Mouse (Mus musculus) embryonic facial prominence, embryonic 11.5 days (tissue): ENCODE results near the gene Cutc. TPM values are rescaled to one million over a fixed set of nuclear protein-coding genes. Genes with fewer than 3 reads are reported as not detected.

ENCODE experiments used
- ATAC-seq: fragments of 200-750 bp; cut with Nextera tagmentation; replicated peaks from 2 replicates; pipeline ENCODE4 v1.8.0; 2017; ENCODE audit warnings: low read depth; ENCODE audit not compliant: insufficient number of reproducible peaks, low FRiP score, low TSS enrichment
- DNase-seq: peaks from one replicate; pipeline ENCODE4 v3.0.0-alpha.2; 2015; ENCODE audit warnings: low spot score
- H3K27ac ChIP-seq: fragments of 300-500 bp; sonication (generic); replicated peaks from 2 replicates; pipeline ENCODE4 v1.5.1; 2014; ENCODE audit warnings: mild to moderate bottlenecking, low read depth, low read length, control low read depth
- H3K27me3 ChIP-seq: fragments of 300-500 bp; sonication (generic); 2 replicates; pipeline ENCODE4 v1.6.1; 2014; ENCODE audit warnings: mild to moderate bottlenecking, low read length, moderate library complexity, mixed read lengths; ENCODE audit not compliant: control insufficient read depth, insufficient read depth
- H3K36me3 ChIP-seq: fragments of 300-500 bp; sonication (generic); replicated peaks from 2 replicates; pipeline ENCODE4 v1.6.1; 2014; ENCODE audit warnings: low read depth, mild to moderate bottlenecking, low read length, moderate library complexity, mixed read lengths; ENCODE audit not compliant: control insufficient read depth, insufficient read depth
- H3K4me1 ChIP-seq: fragments of 300-500 bp; sonication (generic); 2 replicates; pipeline ENCODE4 v1.6.1; 2014; ENCODE audit warnings: low read length, mixed read lengths; ENCODE audit not compliant: control insufficient read depth, insufficient read depth
- H3K4me2 ChIP-seq: fragments of 300-500 bp; sonication (generic); 2 replicates; pipeline ENCODE4 v1.6.1; 2014; ENCODE audit warnings: low read depth, mild to moderate bottlenecking, control low read depth, low read length, moderate library complexity
- H3K4me3 ChIP-seq: fragments of 300-500 bp; sonication (generic); 2 replicates; pipeline ENCODE4 v1.5.1; 2014; ENCODE audit warnings: low read depth, low read length, control low read depth
- H3K9ac ChIP-seq: fragments of 300-500 bp; sonication (generic); replicated peaks from 2 replicates; pipeline ENCODE4 v1.6.1; 2014; ENCODE audit warnings: mild to moderate bottlenecking, control low read depth, low read length
- H3K9me3 ChIP-seq: fragments of 300-500 bp; sonication (generic); replicated peaks from 2 replicates; pipeline ENCODE4 v1.6.1; 2016; ENCODE audit warnings: mild to moderate bottlenecking, low read length, inconsistent platforms, mixed read lengths; ENCODE audit not compliant: control insufficient read depth
- WGBS: fragments of 180-500 bp; shearing (Covaris S2); extraction: QIAGEN DNeasy Blood & Tissue Kit; methylation state at CpG from one replicate; pipeline ENCODE4 v1.1.7; 2014; 5-methylcytosine and 5-hydroxymethylcytosine counted together
- polyA plus RNA-seq: library from polyadenylated mRNA; unstranded; fragments of >200 nt; fragmentation: Nextera tagmentation; extraction: Ambion mirVana; gene quantifications from 2 replicates; pipeline ENCODE4 v1.2.1, GENCODE M21; 2014

Cutc gene
- polyA plus RNA-seq, 1 experiment from 2014 or later: 15.0 TPM

DNA sequence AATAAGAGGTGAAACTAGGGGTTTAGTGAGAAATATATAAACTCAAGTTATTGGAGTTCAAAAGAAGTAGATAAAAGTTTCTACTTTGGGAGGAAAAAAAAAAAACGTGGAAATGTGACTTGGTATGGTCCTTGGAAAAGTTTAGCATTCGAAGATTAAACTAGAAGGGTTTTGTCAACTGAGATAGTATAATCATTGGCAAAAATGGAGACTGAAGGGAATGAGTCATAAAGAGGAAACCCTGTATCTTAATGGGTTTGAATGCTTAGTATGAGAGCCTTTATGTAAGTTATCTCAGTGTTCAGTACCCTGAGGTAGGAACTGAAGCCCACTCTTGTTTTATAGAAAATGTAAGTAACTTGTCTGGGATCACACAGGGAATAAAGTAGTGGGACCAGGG, 2.1 kb downstream of the Cutc start:
- no peaks in the 10 kb centered on the region for H3K9me3 ChIP-seq
- no peaks in the 10 kb centered on the region for H3K4me1 ChIP-seq
- H3K4me3 ChIP-seq: no peak overlapping the region
- WGBS: 75% methylated on average over 2 of the region's 2 CpGs
- DNase-seq (no peak), ATAC-seq (no peak)
- H3K27me3 ChIP-seq: no peaks in the 10 kb centered on the region
- H3K4me2 ChIP-seq: no peak overlapping the region
- no peaks in the 10 kb centered on the region for H3K36me3 ChIP-seq
- H3K9ac ChIP-seq: no peak overlapping the region
- no peak overlapping the region for H3K27ac ChIP-seq

DNA sequence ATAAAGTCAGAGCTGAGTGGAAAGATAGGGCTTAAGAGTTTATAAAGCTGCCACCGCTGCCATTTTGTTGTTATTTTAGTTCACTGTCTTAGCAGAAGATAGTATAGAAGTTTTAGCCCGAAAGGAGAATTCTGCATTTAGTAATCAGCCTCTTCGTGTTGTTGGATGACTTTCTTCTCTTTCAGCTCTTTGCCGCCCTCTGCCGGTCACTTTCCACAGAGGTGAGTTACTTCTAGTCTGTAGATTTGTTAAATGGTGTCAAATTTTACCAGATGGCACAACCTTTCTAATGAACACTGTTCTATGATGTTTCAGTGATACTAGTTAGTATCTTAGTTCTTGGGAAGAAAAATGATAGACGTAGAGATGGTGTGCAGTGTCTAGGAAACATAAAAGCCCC, 7.7 kb downstream of the Cutc start:
- no peaks in the 10 kb centered on the region for H3K9me3 ChIP-seq
- no peak overlapping the region for H3K27ac ChIP-seq
- no peaks in the 10 kb centered on the region for H3K36me3 ChIP-seq
- H3K27me3 ChIP-seq: no peaks in the 10 kb centered on the region
- DNase-seq (peak; percentile 85), ATAC-seq (no peak)
- H3K9ac ChIP-seq: no peak overlapping the region
- no peak overlapping the region for H3K4me3 ChIP-seq
- no peak overlapping the region for H3K4me2 ChIP-seq
- WGBS: 24% methylated on average over 6 of the region's 6 CpGs
- no peaks in the 10 kb centered on the region for H3K4me1 ChIP-seq

DNA sequence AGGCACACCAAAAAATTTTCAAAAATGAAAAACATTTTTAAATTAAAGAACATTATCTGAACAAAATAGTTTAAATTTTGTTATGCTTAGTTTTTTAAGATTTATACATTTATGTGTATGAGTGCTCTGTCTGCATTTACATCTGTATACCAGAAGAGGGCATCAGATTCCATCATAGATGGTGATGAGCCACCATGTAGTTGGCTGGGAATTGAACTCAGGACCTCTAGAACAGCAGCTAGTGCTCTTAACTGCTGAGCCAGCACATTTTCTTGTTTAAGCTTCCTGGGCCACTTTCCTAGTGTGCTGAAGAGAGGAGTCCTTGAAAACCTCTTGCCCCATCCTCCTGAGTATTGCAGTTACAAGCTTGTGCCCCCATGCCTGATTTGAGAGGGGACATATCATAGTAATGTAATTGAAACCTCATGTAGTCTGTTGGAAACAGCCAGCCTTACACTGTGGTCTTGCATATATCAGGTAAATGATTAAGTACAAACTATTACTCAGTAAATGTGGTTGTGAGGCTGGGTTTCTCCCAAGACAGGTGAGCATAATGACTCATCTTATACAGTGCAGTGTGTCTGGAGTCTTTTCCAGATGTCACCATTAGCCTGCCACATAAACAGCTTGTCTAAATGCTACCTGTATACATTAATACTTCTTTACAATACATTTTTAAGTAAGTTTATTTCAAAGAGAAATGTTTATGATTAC, 8.9 kb downstream of the Cutc start:
- ATAC-seq: no peak

DNA sequence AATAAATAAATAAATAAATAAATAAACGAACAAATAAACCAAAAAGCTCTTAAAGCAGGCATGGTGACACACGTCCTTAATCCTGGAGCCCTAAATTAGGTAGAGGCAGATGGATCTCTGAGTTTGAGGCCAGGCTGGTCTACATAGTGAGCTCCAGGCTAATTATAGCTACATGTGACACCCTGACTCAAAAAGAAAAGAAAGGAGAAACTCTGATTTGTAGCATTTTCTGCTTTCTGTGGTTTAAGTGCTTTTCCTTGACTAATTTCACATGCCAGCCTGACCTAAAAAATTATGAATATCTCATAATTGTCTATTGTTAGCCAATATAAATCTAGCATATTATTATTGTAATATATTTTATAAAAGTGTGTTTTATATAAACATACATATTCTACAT, 9.6 kb downstream of the Cutc start:
- H3K4me3 ChIP-seq: no peak overlapping the region
- no peaks in the 10 kb centered on the region for H3K27me3 ChIP-seq
- no peak overlapping the region for H3K9ac ChIP-seq
- no peaks in the 10 kb centered on the region for H3K9me3 ChIP-seq
- DNase-seq (no peak), ATAC-seq (no peak)
- no peaks in the 10 kb centered on the region for H3K36me3 ChIP-seq
- 81% methylated on average over 2 of the region's 2 CpGs for WGBS
- H3K27ac ChIP-seq: no peak overlapping the region
- H3K4me2 ChIP-seq: no peak overlapping the region
- no peaks in the 10 kb centered on the region for H3K4me1 ChIP-seq

More for the DNA sequence above, 8.9 kb downstream of the Cutc start:
- Histone ChIP-seq H3K27me3 (no peaks in the 10 kb centered on the region), H3K36me3 (no peaks in the 10 kb centered on the region), H3K9me3 (no peaks in the 10 kb centered on the region), H3K4me2 (no peak overlapping the region), H3K9ac (no peak overlapping the region), H3K4me1 (no peaks in the 10 kb centered on the region), H3K4me3 (no peak overlapping the region), H3K27ac (no peak overlapping the region)
- no peak for DNase-seq

DNA sequence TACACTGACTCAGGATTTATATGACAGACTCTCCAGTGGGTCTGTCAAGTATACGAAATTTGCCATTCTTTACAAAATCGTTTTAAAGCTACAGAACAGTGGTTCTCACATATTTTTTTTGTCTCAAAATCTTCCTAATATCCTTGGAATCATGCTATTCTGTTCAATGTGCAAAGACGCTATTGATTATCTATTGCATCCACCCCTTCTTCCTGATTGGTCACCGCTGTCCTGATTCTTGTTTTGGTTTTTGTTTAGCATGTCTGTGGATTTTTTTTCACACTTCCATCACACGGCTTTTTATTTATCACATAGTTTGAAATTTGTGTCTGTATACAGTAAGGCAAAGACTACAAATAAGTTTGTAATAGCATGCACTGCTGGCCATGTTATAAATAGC, 13.7 kb downstream of the Cutc start:
- Histone ChIP-seq H3K4me3 (no peak overlapping the region), H3K27ac (no peak overlapping the region), H3K9ac (no peak overlapping the region), H3K4me1 (no peaks in the 10 kb centered on the region), H3K27me3 (no peaks in the 10 kb centered on the region), H3K36me3 (no peaks in the 10 kb centered on the region), H3K4me2 (no peak overlapping the region), H3K9me3 (no peaks in the 10 kb centered on the region)
- no peak for ATAC-seq
- no peak for DNase-seq
- 89% methylated on average over 5 of the region's 5 CpGs for WGBS

DNA sequence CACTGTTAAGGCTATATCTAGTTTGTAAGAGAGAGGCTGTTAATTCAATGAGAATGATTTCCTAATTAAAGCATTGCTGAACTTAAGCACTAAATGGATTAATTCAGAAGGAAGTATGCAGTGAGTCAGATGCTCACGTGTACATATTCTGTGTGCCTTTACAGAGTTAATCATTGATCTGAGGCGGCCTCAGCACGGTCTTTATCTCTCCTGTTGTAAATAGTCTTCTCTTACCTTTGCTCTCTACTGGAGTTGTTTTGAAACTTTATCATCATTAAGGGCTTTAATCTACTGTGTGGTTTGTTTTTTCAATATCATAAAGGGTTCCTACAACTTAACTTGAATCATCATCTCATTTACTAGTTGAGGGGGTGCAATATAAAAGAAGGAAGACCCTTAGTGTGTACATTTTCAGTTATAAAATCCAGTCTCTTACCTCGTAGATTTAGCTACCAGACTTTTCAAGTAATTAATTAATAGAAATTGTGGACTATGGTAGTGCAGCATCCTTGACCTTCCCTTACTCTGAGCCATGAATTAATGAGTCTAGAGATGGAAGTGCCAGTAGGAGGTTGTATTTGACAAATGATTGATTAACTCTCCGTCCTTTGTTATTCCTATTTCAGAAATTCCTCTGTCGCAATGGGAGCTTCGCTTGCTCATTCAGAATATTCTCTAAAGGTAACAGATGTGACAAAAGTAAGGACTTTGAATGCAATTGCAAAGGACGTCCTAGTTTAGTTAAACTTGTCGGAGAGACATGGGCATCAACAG, 14.9 kb downstream of the Cutc start:
- no peak for ATAC-seq
- 82% methylated on average over 9 of the region's 9 CpGs for WGBS

DNA sequence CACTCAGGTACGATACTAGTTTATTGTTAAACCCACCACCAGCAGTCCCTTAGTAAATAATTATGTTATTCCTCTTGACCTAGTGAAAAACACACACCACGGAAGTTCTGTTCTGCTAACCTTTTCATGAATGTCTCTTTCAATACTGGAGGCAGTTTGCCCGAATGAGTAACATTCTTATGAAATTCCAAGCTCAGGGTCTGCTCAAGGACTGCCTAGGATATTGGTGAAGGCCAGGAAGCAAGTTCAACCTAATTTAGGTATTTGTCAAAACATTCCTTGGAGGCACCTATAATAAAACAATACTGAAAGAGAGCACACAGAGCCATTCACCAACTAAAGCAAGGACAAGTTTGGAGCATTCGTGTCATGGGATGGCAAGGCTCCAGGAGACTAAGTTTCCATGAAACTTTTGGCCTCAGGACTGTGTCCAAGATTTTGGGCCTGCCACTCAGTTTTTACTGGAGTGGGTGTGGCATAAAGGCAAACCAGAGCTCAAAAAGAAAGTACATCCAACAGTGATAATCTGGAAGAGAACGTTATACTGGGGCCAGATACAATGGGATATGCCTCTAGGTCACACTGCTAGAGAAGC, 16.7 kb downstream of the Cutc start:
- ATAC-seq: no peak
- WGBS: 83% methylated on average over 5 of the region's 5 CpGs
- no peak overlapping the region for H3K9ac ChIP-seq

More for the DNA sequence above, 14.9 kb downstream of the Cutc start:
- H3K27ac ChIP-seq: no peak overlapping the region
- H3K4me2 ChIP-seq: no peak overlapping the region
- DNase-seq: no peak
- H3K4me1 ChIP-seq: no peaks in the 10 kb centered on the region
- no peaks in the 10 kb centered on the region for H3K36me3 ChIP-seq
- H3K9ac ChIP-seq: no peak overlapping the region
- no peaks in the 10 kb centered on the region for H3K9me3 ChIP-seq
- no peak overlapping the region for H3K4me3 ChIP-seq
- H3K27me3 ChIP-seq: no peaks in the 10 kb centered on the region

DNA sequence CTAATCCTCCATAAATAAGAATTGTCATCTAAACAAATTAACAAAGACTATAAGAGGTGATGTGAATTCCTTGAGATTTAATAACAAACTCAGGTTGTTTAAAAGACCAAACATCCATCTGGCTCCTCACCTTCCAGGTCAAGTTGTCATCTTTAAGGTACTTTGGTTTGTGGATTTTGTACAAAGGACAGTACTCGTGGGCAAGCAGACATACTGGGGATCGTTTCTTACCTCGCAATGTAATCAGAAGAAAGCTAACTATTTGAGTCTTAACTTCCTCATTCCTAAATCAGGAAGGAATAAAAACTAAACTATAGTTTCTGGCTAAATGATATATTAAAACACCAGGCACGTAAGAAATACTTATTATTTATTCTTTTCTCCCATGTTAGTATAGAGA, 17.8 kb downstream of the Cutc start:
- Histone ChIP-seq H3K4me2 (no peak overlapping the region), H3K4me1 (no peaks in the 10 kb centered on the region), H3K27ac (no peak overlapping the region), H3K27me3 (no peaks in the 10 kb centered on the region), H3K9ac (no peak overlapping the region), H3K9me3 (no peaks in the 10 kb centered on the region), H3K36me3 (no peaks in the 10 kb centered on the region), H3K4me3 (no peak overlapping the region)
- WGBS: 91% methylated on average over 4 of the region's 4 CpGs
- ATAC-seq (no peak), DNase-seq (no peak)

More for the DNA sequence above, 16.7 kb downstream of the Cutc start:
- no peak for DNase-seq
- no peaks in the 10 kb centered on the region for H3K27me3 ChIP-seq
- H3K4me1 ChIP-seq: no peaks in the 10 kb centered on the region
- H3K36me3 ChIP-seq: no peaks in the 10 kb centered on the region
- H3K4me3 ChIP-seq: no peak overlapping the region
- no peak overlapping the region for H3K4me2 ChIP-seq
- H3K9me3 ChIP-seq: no peaks in the 10 kb centered on the region
- no peak overlapping the region for H3K27ac ChIP-seq
